Mouse (Mus musculus): Measurements from ENCODE around the gene Gimap7. TPM values are rescaled to one million over a fixed set of nuclear protein-coding genes. Genes with fewer than 3 reads are reported as not detected.

Gene Gimap7
- 299 TPM for polyA plus RNA-seq (2017; shearing (Covaris generic))

GRCm38 (mm10) chr6:48718455-48718854 lies at the start of gene Gimap7, which contains the start of gene Gm28053:
Gene Gimap7, plus strand, starts transcription at chr6:48718621.
Gene Gm28053, plus strand, starts transcription at chr6:48718607.

GRCm38 (mm10) chr6:48675931-48676859 lies 42.2 kb upstream of the Gimap7 start, which contains the start of gene Gimap9:
Gene Gimap9, plus strand, starts transcription at chr6:48676129.

GRCm38 (mm10) chr6:48684319-48684718 lies 34.1 kb upstream of the Gimap7 start, which contains the start of gene Gimap4:
Gene Gimap4, plus strand, starts transcription at chr6:48684549.

GRCm38 (mm10) chr6:48738961-48739779 lies 20.7 kb downstream of the Gimap7 start, which contains the start of gene Gimap1:
Gene Gimap1, plus strand, starts transcription at chr6:48739054.

GRCm38 (mm10) chr6:48745959-48746889 lies 27.8 kb downstream of the Gimap7 start, which contains the start of gene Gimap5:
Gene Gimap5, plus strand, starts transcription at chr6:48746197.

GRCm38 (mm10) chr6:48770696-48771095 lies 52.3 kb downstream of the Gimap7 start, which contains the start of gene Gimap3:
Gene Gimap3, minus strand, starts transcription at chr6:48770851.

Other genes with a start within 250 kb of the Gimap7 start
- 0.24 TPM for gene Atp6v0e2, start 181.0 kb upstream of the Gimap7 start, polyA plus RNA-seq (2017; shearing (Covaris generic))
- 44.5 TPM for gene Lrrc61, start 163.8 kb upstream of the Gimap7 start, polyA plus RNA-seq (2017; shearing (Covaris generic))
- 0.17 TPM for gene Rarres2, start 145.8 kb upstream of the Gimap7 start, polyA plus RNA-seq (2017; shearing (Covaris generic))
- not detected for gene Gm45021, start 129.0 kb upstream of the Gimap7 start, polyA plus RNA-seq (2017; shearing (Covaris generic))
- 2.7 TPM for gene Repin1, start 124.7 kb upstream of the Gimap7 start, polyA plus RNA-seq (2017; shearing (Covaris generic))
- gene Gm44965, start 124.7 kb upstream of the Gimap7 start, polyA plus RNA-seq (2017; shearing (Covaris generic)) = not detected
- gene Zfp775, start 116.6 kb upstream of the Gimap7 start, polyA plus RNA-seq (2017; shearing (Covaris generic)) = 9.4 TPM
- 4.3 TPM for gene AI854703, start 91.9 kb upstream of the Gimap7 start, polyA plus RNA-seq (2017; shearing (Covaris generic))
- 154 TPM for gene Gimap8, start 71.4 kb upstream of the Gimap7 start, polyA plus RNA-seq (2017; shearing (Covaris generic))
- gene Gimap9, start 42.5 kb upstream of the Gimap7 start, polyA plus RNA-seq (2017; shearing (Covaris generic)) = 297 TPM
- gene Gimap4, start 34.1 kb upstream of the Gimap7 start, polyA plus RNA-seq (2017; shearing (Covaris generic)) = 1,429 TPM
- 921 TPM for gene Gimap6, start 10.4 kb upstream of the Gimap7 start, polyA plus RNA-seq (2017; shearing (Covaris generic))
- 25.5 TPM for gene Gm28053, start within 50 bp of the Gimap7 start, polyA plus RNA-seq (2017; shearing (Covaris generic))
- gene Gimap1, start 20.4 kb downstream of the Gimap7 start, polyA plus RNA-seq (2017; shearing (Covaris generic)) = 563 TPM
- 207 TPM for gene Gimap5, start 27.6 kb downstream of the Gimap7 start, polyA plus RNA-seq (2017; shearing (Covaris generic))
- 2,001 TPM for gene Gimap3, start 52.2 kb downstream of the Gimap7 start, polyA plus RNA-seq (2017; shearing (Covaris generic))
- gene Tmem176a, start 122.3 kb downstream of the Gimap7 start, polyA plus RNA-seq (2017; shearing (Covaris generic)) = 5.5 TPM
- 8.6 TPM for gene Tmem176b, start 122.9 kb downstream of the Gimap7 start, polyA plus RNA-seq (2017; shearing (Covaris generic))
- not detected for gene Aoc1, start 154.3 kb downstream of the Gimap7 start, polyA plus RNA-seq (2017; shearing (Covaris generic))
- not detected for gene 1600015I10Rik, start 211.3 kb downstream of the Gimap7 start, polyA plus RNA-seq (2017; shearing (Covaris generic))

Data from CD4-positive, CD25-positive, alpha-beta regulatory T cell (primary cell).